35 mouse cellular contexts compared by ENCODE assay signal in genomic region chr19:46679720-46680383, GRCm38 (mm10). TPM values are rescaled to one million over a fixed set of nuclear protein-coding genes. Genes with fewer than 3 reads are reported as not detected.
DNase-seq lines count a peak whose midpoint lies in the region; ATAC-seq lines count a peak whose summit lies in the region.
"Had no signal": no experiment of that assay in that cellular context is flagged by ENCODE, and none has a peak within 500 bp of the region (broad histone marks: within the 10 kb centered on the region; RNA-seq: fewer than 3 reads in every experiment).

No protein-coding gene starts in this region.

- no peak overlapping the region for H3K4me3 ChIP-seq in heart, embryonic 12.5 days
- H3K4me3 ChIP-seq in liver, embryonic 16.5 days (ENCODE audit: low read depth, low read length), result no peak overlapping the region
- H3K4me3 ChIP-seq in liver, embryonic 11.5 days (ENCODE audit: low read depth, low read length), result no peak overlapping the region
- no peak overlapping the region; the same call in 1 of the 2 replicates for H3K4me3 ChIP-seq in intestine, embryonic 15.5 days (replicated peaks)
- no peak overlapping the region for H3K4me3 ChIP-seq in midbrain, embryonic 16.5 days (ENCODE audit: low read depth, low read length)
- H3K4me3 ChIP-seq: embryonic facial prominence, embryonic 13.5 days; erythroblast, embryonic 14.5 days; liver, embryonic 15.5 days; lung, embryonic 15.5 days; midbrain, embryonic 13.5 days had no signal

- H3K4me2 ChIP-seq in heart, embryonic 12.5 days, result no peak overlapping the region
- no peak overlapping the region for H3K4me2 ChIP-seq in liver, embryonic 16.5 days (ENCODE audit: low read depth, low read length)
- H3K4me2 ChIP-seq in liver, embryonic 11.5 days, result no peak overlapping the region
- peak overlapping the region; percentile 36 for H3K4me2 ChIP-seq in intestine, embryonic 15.5 days (replicated peaks)
- no peak overlapping the region for H3K4me2 ChIP-seq in midbrain, embryonic 16.5 days (ENCODE audit: low read length)
- H3K4me2 ChIP-seq: embryonic facial prominence, embryonic 13.5 days; hindbrain, embryonic 14.5 days; liver, embryonic 15.5 days; lung, embryonic 15.5 days; midbrain, embryonic 13.5 days had no signal

- 38% methylated on average over 12 of the region's 12 CpGs for WGBS in heart, embryonic 12.5 days
- 42% methylated on average over 12 of the region's 12 CpGs for WGBS in liver, embryonic 16.5 days (ENCODE audit: insufficient replicate concordance)
- WGBS in liver, embryonic 11.5 days, result 48% methylated on average over 12 of the region's 12 CpGs
- 45% methylated on average over 12 of the region's 12 CpGs for WGBS in intestine, embryonic 15.5 days
- 69% methylated on average over 12 of the region's 12 CpGs for WGBS in midbrain, embryonic 16.5 days

- no peaks in the 10 kb centered on the region for H3K9me3 ChIP-seq in heart, embryonic 12.5 days (replicated peaks)
- H3K9me3 ChIP-seq in liver, embryonic 16.5 days (replicated peaks; ENCODE audit: control insufficient read depth, low read length), result no peaks in the 10 kb centered on the region
- H3K9me3 ChIP-seq in liver, embryonic 11.5 days (ENCODE audit: control insufficient read depth, low read length), result no peaks in the 10 kb centered on the region
- no peaks in the 10 kb centered on the region for H3K9me3 ChIP-seq in intestine, embryonic 15.5 days
- no peaks in the 10 kb centered on the region for H3K9me3 ChIP-seq in midbrain, embryonic 16.5 days (replicated peaks; ENCODE audit: control insufficient read depth, low read length, poor library complexity, severe bottlenecking)
- H3K9me3 ChIP-seq: embryonic facial prominence, embryonic 13.5 days; liver, embryonic 15.5 days; lung, embryonic 15.5 days; midbrain, embryonic 13.5 days had no signal

- DNase-seq in heart, postnatal 4 days, result no peak
- no peak for DNase-seq in liver, embryonic 11.5 days (ENCODE audit: low spot score)
- DNase-seq in yolk sac, embryonic 10.5 days (ENCODE audit: low spot score), result peak; percentile 45
- DNase-seq in adrenal gland, adult (ENCODE audit: inconsistent age in 2 of 2, low spot score in 1 of 2), result no peak
- DNase-seq: adrenal gland, postnatal 10 days; cerebellum, adult 8-10 months; cerebellum, postnatal 25 days; gastrocnemius, postnatal 14 days; heart, adult 11 months; kidney, adult 8-10 months; kidney, postnatal 4 days; layer of hippocampus, postnatal 36 days; left cerebral cortex, postnatal 4 days; liver; thymus, postnatal 25 days had no signal

- H3K36me3 ChIP-seq in heart, embryonic 12.5 days, result no peaks in the 10 kb centered on the region
- H3K36me3 ChIP-seq in liver, embryonic 16.5 days (ENCODE audit: control insufficient read depth, insufficient read depth), result no peaks in the 10 kb centered on the region
- H3K36me3 ChIP-seq in liver, embryonic 11.5 days (ENCODE audit: control insufficient read depth, insufficient read depth, low read length), result no peaks in the 10 kb centered on the region
- no peaks in the 10 kb centered on the region for H3K36me3 ChIP-seq in intestine, embryonic 15.5 days
- no peaks in the 10 kb centered on the region for H3K36me3 ChIP-seq in midbrain, embryonic 16.5 days (ENCODE audit: control insufficient read depth, insufficient read depth, low read length)
- H3K36me3 ChIP-seq: embryonic facial prominence, embryonic 13.5 days; liver, embryonic 15.5 days; lung, embryonic 15.5 days; midbrain, embryonic 13.5 days had no signal

- no peak overlapping the region for H3K27ac ChIP-seq in heart, embryonic 12.5 days (ENCODE audit: poor library complexity, severe bottlenecking)
- H3K27ac ChIP-seq in liver, embryonic 16.5 days (ENCODE audit: low read length), result no peak overlapping the region
- no peak overlapping the region for H3K27ac ChIP-seq in liver, embryonic 11.5 days (ENCODE audit: low read depth, low read length)
- peak overlapping the region; percentile 41; the same call in 1 of the 2 replicates for H3K27ac ChIP-seq in intestine, embryonic 15.5 days
- no peak overlapping the region for H3K27ac ChIP-seq in midbrain, embryonic 16.5 days (ENCODE audit: low read length)
- H3K27ac ChIP-seq: embryonic facial prominence, embryonic 13.5 days; hindbrain, embryonic 14.5 days; kidney, postnatal 0 days; liver, embryonic 15.5 days; lung, embryonic 15.5 days; midbrain, embryonic 13.5 days had no signal

- H3K4me1 ChIP-seq in heart, embryonic 12.5 days (replicated peaks), result peaks cover 13% of the 10 kb centered on the region
- no peaks in the 10 kb centered on the region for H3K4me1 ChIP-seq in liver, embryonic 16.5 days (ENCODE audit: control insufficient read depth, low read depth, low read length)
- H3K4me1 ChIP-seq in liver, embryonic 11.5 days (replicated peaks; ENCODE audit: control insufficient read depth, insufficient read depth, low read length), result 0 out of 2 replicates have a peak, but pooled peaks cover 6% of the 10 kb centered on the region
- H3K4me1 ChIP-seq in intestine, embryonic 15.5 days (replicated peaks), result 0 out of 2 replicates have a peak, but pooled peaks cover 3% of the 10 kb centered on the region
- H3K4me1 ChIP-seq in midbrain, embryonic 16.5 days (ENCODE audit: control insufficient read depth, insufficient read depth, low read length), result no peaks in the 10 kb centered on the region
- H3K4me1 ChIP-seq: embryonic facial prominence, embryonic 13.5 days; lung, embryonic 15.5 days; midbrain, embryonic 13.5 days had no signal

- no peaks in the 10 kb centered on the region for H3K27me3 ChIP-seq in heart, embryonic 12.5 days (replicated peaks)
- no peaks in the 10 kb centered on the region for H3K27me3 ChIP-seq in liver, embryonic 16.5 days (ENCODE audit: control insufficient read depth, insufficient read depth, low read depth, low read length)
- no peaks in the 10 kb centered on the region for H3K27me3 ChIP-seq in liver, embryonic 11.5 days (replicated peaks; ENCODE audit: control insufficient read depth, insufficient read depth, low read length)
- H3K27me3 ChIP-seq in intestine, embryonic 15.5 days (replicated peaks), result no peaks in the 10 kb centered on the region
- no peaks in the 10 kb centered on the region for H3K27me3 ChIP-seq in midbrain, embryonic 16.5 days (ENCODE audit: control insufficient read depth, insufficient read depth, low read depth, low read length)
- H3K27me3 ChIP-seq: embryonic facial prominence, embryonic 13.5 days; liver, embryonic 15.5 days; lung, embryonic 15.5 days; midbrain, embryonic 13.5 days had no signal

- peak; percentile 36; the same call in 1 of the 2 replicates for ATAC-seq in heart, embryonic 12.5 days (ENCODE audit: insufficient number of reproducible peaks, low FRiP score)
- 0 out of 2 replicates have a peak, but pooled peaks have one; percentile 19 for ATAC-seq in liver, embryonic 16.5 days (ENCODE audit: low read depth)
- no peak for ATAC-seq in liver, embryonic 11.5 days (replicated peaks; ENCODE audit: low FRiP score)
- peak; percentile 95 for ATAC-seq in intestine, embryonic 15.5 days
- ATAC-seq in midbrain, embryonic 16.5 days, result no peak
- ATAC-seq: forebrain, embryonic 16.5 days; midbrain, embryonic 13.5 days had no signal

- H3K9ac ChIP-seq in heart, embryonic 12.5 days, result no peak overlapping the region
- H3K9ac ChIP-seq in liver, embryonic 16.5 days (ENCODE audit: low read depth, low read length), result no peak overlapping the region
- no peak overlapping the region for H3K9ac ChIP-seq in liver, embryonic 11.5 days (ENCODE audit: low read depth, low read length)
- no peak overlapping the region for H3K9ac ChIP-seq in intestine, embryonic 15.5 days
- no peak overlapping the region for H3K9ac ChIP-seq in midbrain, embryonic 16.5 days (ENCODE audit: low read depth, low read length)
- H3K9ac ChIP-seq: embryonic facial prominence, embryonic 13.5 days; hindbrain, embryonic 14.5 days; liver, embryonic 15.5 days; lung, embryonic 15.5 days; midbrain, embryonic 13.5 days had no signal

RNA-seq across cellular contexts. Expression of gene Cyp17a1, which starts 6.9 kb away (rescaled TPM):
- polyA plus RNA-seq in heart, embryonic 12.5 days (2016; fragmentation: Nextera tagmentation; extraction: Ambion mirVana), result 0.86 and 1.3 TPM in 2 replicates
- under 1 TPM in 1 of 2 experiments, not detected in 1; 0.23 TPM for total RNA-seq in heart, postnatal 4 days (2021)
- 1.9 and 2.4 TPM in 2 replicates for polyA plus RNA-seq in liver, embryonic 16.5 days (2015; fragmentation: Nextera tagmentation; extraction: Ambion mirVana)
- 0.27 and 0.30 TPM in 2 replicates for polyA plus RNA-seq in liver, embryonic 11.5 days (2014; fragmentation: Nextera tagmentation; extraction: Ambion mirVana)
- 0.30 TPM in 1 of 2 replicates, not detected in the other for polyA plus RNA-seq in intestine, embryonic 15.5 days (2015; fragmentation: Nextera tagmentation; extraction: Ambion mirVana)
- polyA plus RNA-seq in midbrain, embryonic 16.5 days (2015; fragmentation: Nextera tagmentation; extraction: Ambion mirVana), result not detected in 2 replicates
- total RNA-seq: CH12.LX; ES-E14; gastrocnemius, postnatal 14 days; hematopoietic stem cell, adult 5-6 weeks; layer of hippocampus, adult 8-10 months; layer of hippocampus, postnatal 36 days; megakaryocyte-erythroid progenitor cell, adult 5-6 weeks had no signal
- polyA plus RNA-seq: C2C12; embryonic facial prominence, embryonic 13.5 days; erythroblast, embryonic 14.5 days; forebrain, embryonic 11.5 days; hindbrain, embryonic 14.5 days; kidney, postnatal 0 days; lung, embryonic 15.5 days; midbrain, embryonic 13.5 days; stomach, embryonic 14.5 days had no signal

RNA-seq across cellular contexts. Expression of gene Borcs7, which starts 9.9 kb away (rescaled TPM):
- polyA plus RNA-seq in heart, embryonic 12.5 days (2016; fragmentation: Nextera tagmentation; extraction: Ambion mirVana), result 16.3 and 17.0 TPM in 2 replicates
- total RNA-seq in heart, postnatal 4 days (2021), result 10 to 100 TPM; 11.7 to 12.8 TPM
- polyA plus RNA-seq in liver, embryonic 16.5 days (2015; fragmentation: Nextera tagmentation; extraction: Ambion mirVana), result 4.4 and 5.0 TPM in 2 replicates
- polyA plus RNA-seq in liver, embryonic 11.5 days (2014; fragmentation: Nextera tagmentation; extraction: Ambion mirVana), result 9.9 and 13.8 TPM in 2 replicates
- polyA plus RNA-seq in intestine, embryonic 15.5 days (2015; fragmentation: Nextera tagmentation; extraction: Ambion mirVana), result 14.5 and 15.2 TPM in 2 replicates
- polyA plus RNA-seq in midbrain, embryonic 16.5 days (2015; fragmentation: Nextera tagmentation; extraction: Ambion mirVana), result 24.6 and 27.6 TPM in 2 replicates

RNA-seq across cellular contexts. Expression of gene As3mt, which starts 27.4 kb away (rescaled TPM):
- 50.3 and 51.3 TPM in 2 replicates for polyA plus RNA-seq in heart, embryonic 12.5 days (2016; fragmentation: Nextera tagmentation; extraction: Ambion mirVana)
- total RNA-seq in heart, postnatal 4 days (2021), result 10 to 100 TPM; 57.5 to 59.1 TPM
- polyA plus RNA-seq in liver, embryonic 16.5 days (2015; fragmentation: Nextera tagmentation; extraction: Ambion mirVana), result 18.2 and 18.6 TPM in 2 replicates
- 26.0 and 29.3 TPM in 2 replicates for polyA plus RNA-seq in liver, embryonic 11.5 days (2014; fragmentation: Nextera tagmentation; extraction: Ambion mirVana)
- polyA plus RNA-seq in intestine, embryonic 15.5 days (2015; fragmentation: Nextera tagmentation; extraction: Ambion mirVana), result 59.4 and 63.4 TPM in 2 replicates
- polyA plus RNA-seq in midbrain, embryonic 16.5 days (2015; fragmentation: Nextera tagmentation; extraction: Ambion mirVana), result 35.6 and 38.1 TPM in 2 replicates

Comparison
In these comparisons a context has a peak if more than half of its experiments do, and no peak if none do; other contexts are left out.
1. ATAC-seq: peak in heart, embryonic 12.5 days (single experiment), liver, embryonic 16.5 days (single experiment) and intestine, embryonic 15.5 days (single experiment); none in liver, embryonic 11.5 days (single experiment) and midbrain, embryonic 16.5 days (single experiment).